Mouse (Mus musculus): Measurements from ENCODE around the gene Map3k11. TPM values are rescaled to one million over a fixed set of nuclear protein-coding genes. Genes with fewer than 3 reads are reported as not detected.

Gene Map3k11
- polyA plus RNA-seq, 1 experiment = 165 TPM

DNA sequence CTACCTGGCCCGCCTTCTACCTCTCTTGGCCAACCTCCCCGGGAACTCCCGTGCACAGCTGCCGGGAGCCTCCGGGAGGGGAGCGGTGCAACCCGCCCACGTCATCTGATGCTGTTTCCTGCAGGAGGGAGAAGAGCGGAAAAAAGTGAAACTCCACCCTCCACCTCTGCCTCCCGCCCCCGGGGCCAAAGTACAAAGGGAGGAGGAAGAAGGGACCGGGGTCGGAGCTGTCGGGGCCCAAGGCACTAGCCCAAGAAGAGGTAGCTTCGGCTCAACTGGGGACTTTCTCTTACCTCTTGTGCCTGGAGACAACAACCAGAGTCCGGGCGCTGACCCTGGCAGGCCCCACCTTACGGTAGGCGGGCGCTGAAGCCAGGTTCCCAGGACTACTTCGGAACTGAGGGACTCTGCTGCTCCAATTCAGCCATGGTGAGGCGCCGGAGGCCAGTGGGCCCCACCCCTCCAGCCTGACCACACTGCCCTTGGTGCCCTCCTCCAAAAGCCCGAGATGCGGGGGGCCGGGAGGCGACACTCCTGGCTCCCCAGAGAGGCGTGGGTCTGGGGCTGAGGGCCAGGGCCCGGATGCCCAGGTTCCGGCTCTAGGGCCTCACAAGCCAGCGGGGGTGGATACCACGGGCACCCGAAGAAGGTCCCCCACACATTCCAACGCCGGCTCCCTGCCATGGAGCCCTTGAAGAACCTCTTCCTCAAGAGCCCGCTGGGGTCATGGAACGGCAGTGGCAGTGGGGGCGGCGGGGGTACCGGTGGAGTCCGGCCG, 1.2 kb downstream of the Map3k11 start:
- no peak for TF ChIP-seq GATA1 (IDR thresholded peaks at IDR 0.05; ENCODE audit: low read length)

- no peak for TF ChIP-seq GATA1 (IDR thresholded peaks at IDR 0.05; ENCODE audit: low read length)
Measured at GRCm38 (mm10) chr19:5690343-5690735, 1.8 kb downstream of the Map3k11 start.

GRCm38 (mm10) chr19:5691601-5692000, 3.1 kb downstream of the Map3k11 start:
- no peak for TF ChIP-seq GATA1 (IDR thresholded peaks at IDR 0.05; ENCODE audit: low read length)

DNA sequence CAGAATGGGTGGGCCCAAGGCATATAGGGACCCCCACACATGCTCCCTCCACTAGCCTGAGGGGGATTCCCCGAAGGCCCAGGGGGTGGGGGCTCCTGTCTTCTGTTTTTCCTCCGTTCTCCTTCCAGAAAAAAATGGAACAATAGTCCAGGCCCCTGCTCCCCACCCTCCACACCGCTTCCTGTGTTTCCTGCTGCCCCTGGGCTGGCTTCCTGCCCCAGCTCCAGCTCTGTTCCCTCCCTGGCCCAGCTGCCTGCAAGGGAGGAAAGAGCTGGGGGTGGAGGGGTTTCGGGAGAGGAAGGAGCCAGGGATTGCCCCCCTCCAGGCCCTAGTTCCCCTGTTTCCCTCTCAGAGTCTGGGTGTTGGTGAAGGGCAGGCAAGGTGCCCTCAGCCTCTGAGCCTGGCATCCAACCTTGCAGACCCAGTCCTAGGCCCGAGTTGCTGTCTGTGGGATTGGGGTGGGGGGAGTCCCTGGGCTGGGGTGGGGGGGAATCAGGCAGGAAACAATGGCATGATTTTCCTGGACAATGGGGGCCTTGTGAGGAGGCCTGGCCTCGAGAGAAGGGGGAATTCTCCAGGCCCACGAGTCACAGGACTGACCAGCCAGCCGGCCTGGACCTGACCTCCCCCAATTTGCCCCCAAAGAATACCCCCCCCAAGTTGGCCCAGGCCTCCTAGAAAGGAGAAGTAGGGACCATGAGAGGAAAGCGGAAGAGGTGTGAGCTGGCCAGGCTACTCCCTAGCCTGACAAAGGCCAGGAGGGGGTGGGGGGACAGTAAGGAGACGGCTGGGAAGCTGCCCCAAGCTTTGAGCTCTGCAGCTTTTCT, 3.8 kb downstream of the Map3k11 start:
- no peak for TF ChIP-seq GATA1 (IDR thresholded peaks at IDR 0.05; ENCODE audit: low read length)

GRCm38 (mm10) chr19:5692913-5693396, 4.4 kb downstream of the Map3k11 start:
- TF ChIP-seq GATA1 (IDR thresholded peaks at IDR 0.05; ENCODE audit: low read length) = no peak

DNA sequence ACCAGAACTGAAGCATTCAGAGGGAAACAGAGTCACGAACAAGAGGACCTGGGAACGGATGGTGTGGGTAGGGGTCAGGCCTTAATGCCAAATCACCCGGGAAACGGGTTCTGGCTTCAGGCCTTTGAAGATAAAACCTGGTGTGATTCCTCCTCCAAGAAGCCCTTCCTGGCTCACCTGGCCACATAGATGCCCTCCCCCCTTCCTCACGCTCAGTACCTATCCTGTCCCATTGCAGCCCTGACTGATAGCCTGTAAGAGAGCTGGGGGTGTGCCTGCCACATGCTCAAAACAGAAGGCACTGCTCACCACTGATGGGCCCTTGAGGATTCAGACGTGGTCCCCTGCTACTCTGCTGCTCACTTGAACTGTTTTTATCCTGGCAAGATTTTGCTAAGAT, 5.3 kb downstream of the Map3k11 start:
- no peak for TF ChIP-seq GATA1 (IDR thresholded peaks at IDR 0.05; ENCODE audit: low read length)

- TF ChIP-seq GATA1 (IDR thresholded peaks at IDR 0.05; ENCODE audit: low read length) = no peak
Measured at GRCm38 (mm10) chr19:5695849-5696462, 7.4 kb downstream of the Map3k11 start.

DNA sequence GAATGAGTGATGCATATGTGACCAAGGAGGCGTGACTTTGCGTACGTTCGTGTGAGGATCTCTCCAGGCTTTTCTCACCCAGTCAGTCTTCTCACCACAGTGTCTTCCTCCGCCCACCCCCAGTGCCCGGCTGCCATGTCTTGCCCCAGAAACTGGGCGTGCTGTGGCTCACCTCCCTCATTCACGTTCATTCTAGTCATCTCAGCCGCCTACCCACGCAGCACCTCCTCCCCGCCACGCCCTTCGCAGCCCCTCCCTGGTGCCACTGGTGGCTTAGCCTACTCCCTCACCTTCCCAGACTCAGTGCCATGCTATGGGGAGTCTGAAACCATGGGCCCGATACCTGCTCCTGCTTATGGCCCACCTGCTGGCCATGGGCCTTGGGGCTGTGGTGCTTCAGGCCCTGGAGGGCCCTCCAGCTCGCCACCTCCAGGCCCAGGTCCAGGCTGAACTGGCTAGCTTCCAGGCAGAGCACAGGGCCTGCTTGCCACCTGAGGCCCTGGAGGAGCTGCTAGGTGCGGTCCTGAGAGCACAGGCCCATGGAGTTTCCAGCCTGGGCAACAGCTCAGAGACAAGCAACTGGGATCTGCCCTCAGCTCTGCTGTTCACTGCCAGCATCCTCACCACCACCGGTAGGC, 15.7 kb downstream of the Map3k11 start, which contains the start of gene Kcnk7:
TSS of gene Kcnk7 (plus strand) at position 205 of the 638 bp plus-strand sequence.
- TF ChIP-seq GATA1 (IDR thresholded peaks at IDR 0.05; ENCODE audit: low read length) = no peak

DNA sequence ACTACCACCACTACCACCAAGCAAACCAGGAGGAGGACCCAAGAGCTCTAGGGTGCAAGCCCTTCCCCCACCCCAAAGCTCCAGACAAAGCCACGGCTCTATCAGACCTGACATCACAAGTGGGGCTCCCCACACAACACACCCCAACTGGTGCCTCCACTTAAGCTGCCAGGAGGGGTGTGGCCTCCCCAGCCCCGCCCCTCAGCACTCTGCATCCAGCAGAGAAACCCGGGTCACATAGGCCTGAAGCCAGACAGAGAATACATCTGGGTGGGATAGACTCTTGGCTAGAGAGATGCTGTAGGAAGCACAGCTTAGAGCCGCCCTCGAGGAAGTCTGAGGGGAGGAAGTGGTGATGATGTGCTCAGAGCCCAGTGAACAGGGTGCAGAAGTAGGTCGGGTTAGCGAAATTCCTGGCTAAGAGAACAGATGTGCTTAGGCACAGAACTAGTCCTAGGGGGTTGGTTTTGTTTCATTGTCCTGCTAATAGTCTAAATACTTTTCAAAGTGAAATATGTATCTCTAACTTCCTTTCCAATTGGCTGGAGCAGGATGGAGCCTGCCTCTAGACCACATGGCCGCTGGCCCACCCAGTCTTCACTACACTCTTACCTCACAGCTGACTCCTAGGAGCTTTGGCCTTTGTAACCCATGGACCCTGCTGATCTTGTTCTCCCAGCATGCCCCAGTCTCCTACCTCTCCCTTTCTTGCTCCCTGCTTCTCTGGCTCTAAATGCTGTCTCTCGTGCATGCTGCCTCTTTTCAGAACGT, 16.4 kb downstream of the Map3k11 start:
- TF ChIP-seq GATA1 (IDR thresholded peaks at IDR 0.05; ENCODE audit: low read length) = no peak

GRCm38 (mm10) chr19:5710068-5710467, 21.5 kb downstream of the Map3k11 start:
- no peak for TF ChIP-seq GATA1 (IDR thresholded peaks at IDR 0.05; ENCODE audit: low read length)

- TF ChIP-seq GATA1 (IDR thresholded peaks at IDR 0.05; ENCODE audit: low read length) = no peak
Measured at GRCm38 (mm10) chr19:5710581-5710980, 22.0 kb downstream of the Map3k11 start.

DNA sequence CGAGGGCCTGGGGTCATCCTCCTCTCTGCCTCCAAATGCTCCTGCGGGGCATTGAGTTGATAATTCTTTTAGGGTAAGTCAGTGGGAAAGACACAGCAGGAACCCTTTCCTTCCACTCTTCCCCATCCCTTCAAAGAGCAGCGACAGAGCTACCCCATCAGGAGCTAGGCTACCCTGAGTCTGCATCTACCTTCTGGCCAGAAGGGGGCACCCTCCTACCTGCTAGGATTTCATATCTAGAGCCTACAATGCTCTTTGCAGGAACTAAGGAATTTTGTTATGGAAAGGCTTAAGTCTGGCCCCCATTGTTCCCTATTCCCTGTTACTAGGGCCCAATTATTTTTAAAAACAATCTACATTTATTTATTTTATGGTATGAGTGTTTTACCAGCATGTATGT, 22.7 kb downstream of the Map3k11 start:
- no peak for TF ChIP-seq GATA1 (IDR thresholded peaks at IDR 0.05; ENCODE audit: low read length)

DNA sequence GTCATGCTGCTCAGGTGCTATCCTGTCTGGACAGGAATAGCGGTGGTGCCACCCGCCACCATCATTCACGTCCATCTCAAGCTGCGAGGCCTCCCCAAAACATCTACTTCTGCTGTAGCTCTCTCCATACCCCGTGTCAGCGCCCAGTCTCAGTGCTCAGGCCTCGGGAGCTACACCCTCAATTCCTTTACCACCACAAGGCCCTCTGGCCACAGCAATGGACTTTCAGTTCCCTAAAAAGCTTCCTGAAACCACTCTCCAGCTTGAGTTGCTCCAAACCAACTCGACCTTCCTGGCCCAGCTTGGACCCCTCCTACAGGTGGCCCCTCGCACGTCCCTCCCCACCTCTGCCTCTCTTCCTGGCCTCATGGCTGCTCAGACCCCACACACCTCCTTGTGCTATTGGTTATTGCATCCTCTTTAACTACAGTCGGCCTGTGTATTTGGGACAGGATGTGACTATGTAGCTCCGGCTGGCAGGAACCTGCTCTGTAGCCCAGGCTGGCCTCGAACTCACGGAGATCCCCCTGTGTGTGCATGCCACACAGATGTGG, 23.4 kb downstream of the Map3k11 start:
- no peak for TF ChIP-seq GATA1 (IDR thresholded peaks at IDR 0.05; ENCODE audit: low read length)

DNA sequence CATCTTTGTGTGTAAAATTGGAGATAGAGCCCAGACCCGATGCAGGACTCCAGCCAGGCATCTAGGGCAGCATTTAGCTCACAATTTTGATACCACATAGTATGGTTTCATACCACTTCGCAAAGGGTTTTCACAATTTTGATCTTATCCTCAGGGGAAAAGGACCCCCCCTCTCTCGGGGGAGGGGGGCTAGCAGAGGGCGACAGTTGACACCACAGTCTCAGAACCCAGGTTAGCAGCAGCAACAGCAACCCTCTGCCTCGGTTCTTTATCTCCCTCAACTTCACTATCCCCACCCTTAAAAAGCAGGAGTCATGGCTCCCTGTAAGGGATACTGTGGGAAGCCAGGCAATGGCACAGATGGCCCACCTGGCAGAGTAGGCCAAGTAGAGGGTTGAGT, 24.7 kb downstream of the Map3k11 start:
- TF ChIP-seq GATA1 (IDR thresholded peaks at IDR 0.05; ENCODE audit: low read length) = no peak

Data from G1E-ER4 (cell line).